Mouse (Mus musculus) midbrain, postnatal 0 days (tissue): ENCODE data around the gene Actn4. TPM values are rescaled to one million over a fixed set of nuclear protein-coding genes. Genes with fewer than 3 reads are reported as not detected.

Experiments used
- ATAC-seq: fragments of 200-750 bp; cut with Nextera tagmentation; 2 replicates; pipeline ENCODE4 v1.8.0; 2017; ENCODE audit warnings: moderate number of reproducible peaks, mild to moderate bottlenecking, moderate TSS enrichment, moderate library complexity; ENCODE audit not compliant: low FRiP score
- DNase-seq: peaks from one replicate; pipeline ENCODE4 v3.0.0-alpha.2; 2015; ENCODE audit warnings: low spot score
- H3K27ac ChIP-seq: fragments of 300-500 bp; sonication (generic); 2 replicates; pipeline ENCODE4 v1.5.1; 2014; ENCODE audit warnings: low read depth, mild to moderate bottlenecking, low read length, mixed read lengths
- H3K27me3 ChIP-seq: fragments of 300-500 bp; sonication (generic); 2 replicates; pipeline ENCODE4 v1.6.1; 2014; ENCODE audit warnings: low read length, control low read depth, mixed read lengths; ENCODE audit not compliant: insufficient read depth
- H3K36me3 ChIP-seq: fragments of 300-500 bp; sonication (generic); 2 replicates; pipeline ENCODE4 v1.6.1; 2014; ENCODE audit warnings: low read length, control low read depth, mixed read lengths; ENCODE audit not compliant: insufficient read depth
- H3K4me1 ChIP-seq: fragments of 300-500 bp; sonication (generic); 2 replicates; pipeline ENCODE4 v1.6.1; 2014; ENCODE audit warnings: mild to moderate bottlenecking, control low read depth, antibody characterized with exemption, low read length, mixed read lengths; ENCODE audit not compliant: insufficient read depth
- H3K4me2 ChIP-seq: fragments of 300-500 bp; sonication (generic); 2 replicates; pipeline ENCODE4 v1.6.1; 2014; ENCODE audit warnings: low read depth, mild to moderate bottlenecking, low read length, mixed read lengths; ENCODE audit not compliant: poor library complexity, severe bottlenecking
- H3K4me3 ChIP-seq: fragments of 300-500 bp; sonication (generic); 2 replicates; pipeline ENCODE4 v1.5.1; 2014; ENCODE audit warnings: low read depth, mild to moderate bottlenecking, low read length, moderate library complexity
- H3K9ac ChIP-seq: fragments of 300-500 bp; sonication (generic); replicated peaks from 2 replicates; pipeline ENCODE4 v1.6.1; 2014; ENCODE audit warnings: mild to moderate bottlenecking, low read length, moderate library complexity, mixed read lengths; ENCODE audit not compliant: poor library complexity, severe bottlenecking
- H3K9me3 ChIP-seq: fragments of 300-500 bp; sonication (generic); 2 replicates; pipeline ENCODE4 v1.6.1; 2016; ENCODE audit warnings: low read length, control low read depth
- CTCF ChIP-seq: IDR thresholded peaks from 2 replicates; pipeline ENCODE4 v1.5.1; 2016; ENCODE audit warnings: antibody characterized with exemption, mild to moderate bottlenecking
- WGBS: fragments of 180-500 bp; shearing (Covaris S2); extraction: QIAGEN DNeasy Blood & Tissue Kit; methylation state at CpG from one replicate; pipeline ENCODE4 v1.1.7; 2014; 5-methylcytosine and 5-hydroxymethylcytosine counted together
- polyA plus RNA-seq: library from polyadenylated mRNA; unstranded; fragments of >200 nt; fragmentation: Nextera tagmentation; extraction: Ambion mirVana; gene quantifications from 2 replicates; pipeline ENCODE4 v1.2.1, GENCODE M21; 2015
- total RNA-seq: library from RNA; depleted of rRNA; stranded (reverse); fragments of >200 nt; gene quantifications from 2 replicates; pipeline ENCODE4 v1.2.3, GENCODE M21; 2014

Actn4 gene
- total and polyA plus RNA-seq, 2 experiments from 2014 or later = 74.7 to 101 TPM

DNA sequence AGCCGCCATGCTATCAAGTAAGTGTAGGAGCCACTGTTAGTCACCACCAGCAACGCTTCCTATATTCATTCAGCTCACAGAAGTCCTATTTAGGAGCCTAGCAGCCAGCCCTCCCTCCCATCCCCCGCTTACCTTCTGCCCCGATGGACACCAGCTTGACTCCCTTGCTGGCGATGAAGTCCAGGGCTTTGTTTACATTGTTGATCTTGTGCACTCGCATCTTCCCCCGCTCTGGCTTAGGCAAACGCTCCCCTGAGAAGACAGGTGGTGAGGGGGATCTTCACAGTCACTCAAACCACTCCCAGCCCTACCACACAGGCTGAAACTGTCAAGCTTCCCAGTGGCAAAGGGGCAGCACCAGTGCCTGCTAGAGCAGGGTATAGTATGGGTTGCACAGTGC is 43.6 kb downstream of the Actn4 start:
- WGBS = 81% methylated on average over 8 of the region's 8 CpGs
- DNase-seq = no peak
- H3K27ac ChIP-seq = no peak overlapping the region

DNA sequence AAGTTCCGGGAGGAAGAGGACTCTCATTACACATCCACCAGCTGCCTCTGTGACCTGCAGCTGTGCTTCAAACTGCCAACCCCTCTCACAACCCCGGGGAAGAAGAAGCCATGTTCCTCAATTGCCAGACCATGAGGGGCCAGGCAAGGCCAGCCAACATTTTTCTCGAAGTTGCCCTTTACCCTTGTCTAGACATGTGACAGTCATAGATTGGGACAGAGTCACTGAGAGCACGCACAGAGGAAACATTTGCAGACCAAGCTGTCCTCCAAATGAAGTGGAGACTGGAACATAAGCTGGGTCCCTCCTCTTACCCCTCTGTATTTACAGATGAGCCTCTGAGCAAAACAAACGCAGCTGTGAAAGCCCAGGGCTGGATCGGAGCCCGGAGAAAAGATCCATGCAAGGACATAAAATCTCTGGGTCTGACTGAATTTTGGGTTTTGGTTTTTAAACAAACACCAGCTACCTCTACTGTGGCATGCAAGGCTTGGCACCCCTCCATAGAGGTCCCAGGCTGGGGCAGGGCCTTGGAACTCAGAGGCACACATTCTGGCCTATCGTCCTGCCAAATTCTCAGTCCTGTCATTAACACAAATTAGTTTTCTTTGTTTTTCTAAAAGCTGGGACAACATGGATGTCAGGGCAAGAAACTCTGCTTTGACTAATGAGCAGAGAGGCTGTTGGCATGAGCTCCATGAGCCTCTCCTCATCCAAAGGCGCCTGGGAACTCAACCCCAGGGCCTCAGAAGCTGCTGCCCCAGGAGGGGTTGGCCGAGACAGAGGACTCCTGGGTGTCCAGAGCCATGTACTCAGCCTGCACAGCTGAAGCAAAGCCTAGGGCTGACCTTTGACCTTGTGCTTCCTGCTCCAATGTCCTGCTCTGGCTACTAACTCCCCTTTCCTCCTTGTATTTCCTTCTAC is 44.4 kb downstream of the Actn4 start:
- TF ChIP-seq CTCF = no peak
- Histone ChIP-seq H3K27me3 (no peaks in the 10 kb centered on the region), H3K4me2 (no peak overlapping the region), H3K4me1 (no peaks in the 10 kb centered on the region), H3K36me3 (peaks cover 35% of the 10 kb centered on the region), H3K4me3 (no peak overlapping the region), H3K9me3 (no peaks in the 10 kb centered on the region), H3K27ac (peak overlapping the region; percentile 43; the same call in 1 of the 2 replicates), H3K9ac (no peak overlapping the region)
- WGBS = 74% methylated on average over 10 of the region's 10 CpGs
- ATAC-seq = no peak
- peak; percentile 70 for DNase-seq

More for the DNA sequence above, 43.6 kb downstream of the Actn4 start:
- TF ChIP-seq CTCF = no peak
- Histone ChIP-seq H3K9ac (no peak overlapping the region), H3K4me1 (no peaks in the 10 kb centered on the region; the same call in 1 of the 2 replicates), H3K4me3 (no peak overlapping the region), H3K27me3 (no peaks in the 10 kb centered on the region), H3K9me3 (no peaks in the 10 kb centered on the region), H3K4me2 (no peak overlapping the region), H3K36me3 (peaks cover 30% of the 10 kb centered on the region)
- ATAC-seq = no peak

DNA sequence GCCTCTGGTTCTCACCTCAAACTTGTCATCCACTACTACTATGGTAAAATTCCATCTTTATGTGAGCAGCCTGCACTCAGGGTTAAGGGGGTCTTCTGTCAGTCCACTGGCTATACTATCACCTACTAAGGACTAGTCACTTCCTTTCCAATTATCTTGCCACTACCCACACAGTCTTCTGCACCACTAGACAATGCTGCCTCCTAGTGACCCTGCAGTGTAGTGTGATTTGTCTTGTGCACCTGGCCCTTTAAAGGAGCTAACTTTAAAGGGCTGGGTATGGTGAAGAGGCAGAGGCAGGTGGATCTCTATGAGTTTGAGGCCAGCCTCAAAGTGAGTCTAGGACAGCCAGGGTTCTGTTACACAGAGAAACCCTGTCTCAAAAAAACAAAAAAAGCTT is 45.6 kb downstream of the Actn4 start:
- Histone ChIP-seq H3K4me3 (no peak overlapping the region), H3K27me3 (no peaks in the 10 kb centered on the region), H3K36me3 (peaks cover 47% of the 10 kb centered on the region), H3K4me2 (no peak overlapping the region), H3K9ac (no peak overlapping the region), H3K9me3 (no peaks in the 10 kb centered on the region), H3K4me1 (no peaks in the 10 kb centered on the region), H3K27ac (no peak overlapping the region)
- no peak for ATAC-seq
- no peak for DNase-seq
- TF ChIP-seq CTCF = peak; percentile 47

DNA sequence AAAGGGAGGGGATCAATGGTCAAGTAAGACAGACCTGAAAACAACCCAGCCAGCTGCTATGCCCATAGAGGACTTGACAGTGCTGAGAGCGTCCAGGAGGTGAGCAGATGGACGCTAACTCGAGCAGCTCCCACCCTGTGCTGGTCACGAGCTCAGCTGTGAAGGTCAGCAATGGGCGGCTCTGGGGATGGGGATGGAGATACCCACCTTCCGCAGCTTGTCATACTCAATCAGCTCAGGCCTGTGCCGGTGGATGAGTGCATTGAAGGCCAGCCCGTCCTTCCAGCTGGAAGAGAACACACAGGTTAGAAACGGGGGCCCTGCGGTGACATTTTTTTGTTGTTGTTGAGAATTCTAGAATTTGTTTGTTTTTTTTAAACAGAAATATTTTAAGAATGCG is 49.0 kb downstream of the Actn4 start:
- H3K9me3 ChIP-seq = no peaks in the 10 kb centered on the region

DNA sequence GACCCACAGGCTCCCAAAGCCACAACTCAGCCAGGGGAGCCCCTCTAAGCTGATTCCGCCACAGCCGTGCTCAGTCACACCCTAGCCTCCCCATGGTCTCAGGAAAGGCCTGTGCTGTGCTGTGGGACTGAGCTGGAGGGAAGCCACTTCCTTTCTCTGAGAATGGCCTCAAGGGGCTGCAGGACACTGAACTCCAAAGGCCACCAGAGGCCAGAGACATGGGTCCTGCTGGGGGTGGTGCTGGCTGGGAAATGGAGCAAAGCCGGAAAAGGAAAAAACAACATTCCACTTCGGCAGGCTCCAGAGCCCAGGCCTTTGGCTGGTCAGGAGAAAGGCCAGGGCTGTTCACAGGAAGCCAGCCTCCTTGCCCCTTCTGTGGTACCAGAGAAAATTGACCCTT is 50.5 kb downstream of the Actn4 start:
- no peaks in the 10 kb centered on the region for H3K4me1 ChIP-seq
- 0 out of 2 replicates have a peak, but pooled peaks have one; percentile 2 for TF ChIP-seq CTCF
- H3K9me3 ChIP-seq = no peaks in the 10 kb centered on the region
- H3K27me3 ChIP-seq = no peaks in the 10 kb centered on the region
- H3K9ac ChIP-seq = no peak overlapping the region
- no peak overlapping the region for H3K4me3 ChIP-seq
- ATAC-seq = no peak
- no peak for DNase-seq
- peaks cover 77% of the 10 kb centered on the region for H3K36me3 ChIP-seq
- WGBS = 87% methylated on average over 4 of the region's 4 CpGs
- H3K27ac ChIP-seq = no peak overlapping the region
- H3K4me2 ChIP-seq = no peak overlapping the region

More for the DNA sequence above, 49.0 kb downstream of the Actn4 start:
- no peak overlapping the region for H3K27ac ChIP-seq
- H3K36me3 ChIP-seq = peaks cover 71% of the 10 kb centered on the region
- no peaks in the 10 kb centered on the region for H3K27me3 ChIP-seq
- no peak for DNase-seq
- H3K4me3 ChIP-seq = no peak overlapping the region
- H3K9ac ChIP-seq = no peak overlapping the region
- H3K4me2 ChIP-seq = no peak overlapping the region
- no peak for ATAC-seq
- no peaks in the 10 kb centered on the region for H3K4me1 ChIP-seq
- 79% methylated on average over 11 of the region's 11 CpGs for WGBS
- TF ChIP-seq CTCF = no peak

DNA sequence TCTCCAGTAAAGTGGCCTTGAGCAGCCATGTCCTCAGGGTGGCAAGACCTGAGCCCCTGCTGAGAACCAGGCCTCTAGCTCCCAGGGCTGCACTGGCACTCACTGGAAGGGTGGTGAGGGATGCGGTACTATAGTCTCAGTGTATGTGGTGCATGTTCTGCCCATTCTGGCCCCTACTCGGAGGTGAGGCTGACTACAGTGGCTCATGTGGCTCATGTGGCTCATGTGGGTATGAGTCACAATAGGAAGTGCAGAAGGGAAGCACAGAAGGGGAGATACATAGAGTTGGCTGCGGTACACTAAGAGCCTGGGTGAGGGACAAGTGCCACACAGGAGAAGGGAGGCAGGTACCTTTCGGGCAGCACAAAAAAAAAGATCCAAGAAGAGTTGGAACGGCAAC is 54.9 kb downstream of the Actn4 start:
- no peaks in the 10 kb centered on the region for H3K9me3 ChIP-seq
- H3K27me3 ChIP-seq = no peaks in the 10 kb centered on the region
- ATAC-seq (no peak), DNase-seq (no peak)
- no peaks in the 10 kb centered on the region for H3K4me1 ChIP-seq
- WGBS = 97% methylated on average over 5 of the region's 5 CpGs
- H3K36me3 ChIP-seq = peaks cover 89% of the 10 kb centered on the region
- no peak overlapping the region for H3K4me3 ChIP-seq
- no peak for TF ChIP-seq CTCF
- H3K27ac ChIP-seq = no peak overlapping the region
- no peak overlapping the region for H3K9ac ChIP-seq
- H3K4me2 ChIP-seq = no peak overlapping the region
